Mouse (Mus musculus): ENCODE results near the gene Filip1l.

The Filip1l gene

GRCm38 (mm10) chr16:57525046-57525445 is 172.2 kb downstream of the Filip1l start:
- in situ Hi-C loops (cut with MboI; ENCODE audit: low sequenced_read_pairs) = no loop called here

GRCm38 (mm10) chr16:57525476-57525875 is 172.6 kb downstream of the Filip1l start:
- in situ Hi-C loops (cut with MboI; ENCODE audit: low sequenced_read_pairs) = no loop called here

- in situ Hi-C loops (cut with MboI; ENCODE audit: low sequenced_read_pairs) = no loop called here
These were observed 174.0 kb downstream of the Filip1l start for GRCm38 (mm10) chr16:57526893-57527292.

- in situ Hi-C loops (cut with MboI; ENCODE audit: low sequenced_read_pairs) = no loop called here
These were observed 175.6 kb downstream of the Filip1l start for GRCm38 (mm10) chr16:57528457-57528856.

- in situ Hi-C loops (cut with MboI; ENCODE audit: low sequenced_read_pairs) = no loop called here
These were observed 177.7 kb downstream of the Filip1l start for GRCm38 (mm10) chr16:57530547-57530946.

DNA sequence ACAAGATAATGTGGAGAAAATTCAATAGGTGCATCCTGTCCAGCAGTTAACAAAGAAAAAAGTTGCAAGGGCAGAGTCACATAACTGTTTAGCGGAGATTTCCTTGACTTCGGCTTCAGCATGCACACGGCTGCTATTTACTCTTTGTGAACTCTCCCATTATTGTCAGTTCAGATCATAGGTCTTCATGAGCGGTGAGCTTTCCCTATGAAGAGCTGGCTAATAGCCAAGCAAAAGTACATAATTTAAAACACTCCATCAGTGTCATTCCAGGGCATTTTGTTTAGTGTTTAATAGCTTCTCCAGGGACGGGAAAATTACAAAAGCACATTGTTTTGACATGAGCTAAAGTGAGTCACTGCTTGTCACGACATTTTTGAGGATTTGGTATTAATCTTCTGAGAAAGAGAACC is 179.2 kb downstream of the Filip1l start:
- in situ Hi-C loops (cut with MboI; ENCODE audit: low sequenced_read_pairs) = no loop called here

- in situ Hi-C loops (cut with MboI; ENCODE audit: low sequenced_read_pairs) = no loop called here
These were observed 181.5 kb downstream of the Filip1l start for GRCm38 (mm10) chr16:57534365-57534764.

- in situ Hi-C loops (cut with MboI; ENCODE audit: low sequenced_read_pairs) = no loop called here
These were observed 181.9 kb downstream of the Filip1l start for GRCm38 (mm10) chr16:57534811-57535210.

DNA sequence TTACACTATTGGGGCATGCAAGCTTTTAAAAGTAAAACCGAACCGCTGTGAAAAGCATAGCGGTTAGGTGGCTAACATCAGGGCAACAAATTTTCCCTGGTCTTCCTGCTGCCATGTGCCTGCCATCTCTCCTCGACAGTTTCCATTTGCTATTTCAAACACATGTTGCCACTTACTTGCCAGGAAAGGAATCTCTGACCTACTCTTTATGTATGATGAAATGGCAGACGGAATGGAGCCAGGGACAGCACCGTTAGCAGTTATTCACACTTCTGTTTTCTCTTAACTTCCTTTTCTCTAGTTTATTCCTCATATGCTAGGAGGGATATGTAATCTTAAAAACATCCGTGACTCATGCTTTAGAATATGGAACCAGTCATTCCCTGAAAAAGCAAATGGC is 183.6 kb downstream of the Filip1l start:
- in situ Hi-C loops (cut with MboI; ENCODE audit: low sequenced_read_pairs) = no loop called here

GRCm38 (mm10) chr16:57543243-57543642 is 190.3 kb downstream of the Filip1l start:
- in situ Hi-C loops (cut with MboI; ENCODE audit: low sequenced_read_pairs) = no loop called here

- in situ Hi-C loops (cut with MboI; ENCODE audit: low sequenced_read_pairs) = no loop called here
These were observed 191.5 kb downstream of the Filip1l start for GRCm38 (mm10) chr16:57544441-57544840.

DNA sequence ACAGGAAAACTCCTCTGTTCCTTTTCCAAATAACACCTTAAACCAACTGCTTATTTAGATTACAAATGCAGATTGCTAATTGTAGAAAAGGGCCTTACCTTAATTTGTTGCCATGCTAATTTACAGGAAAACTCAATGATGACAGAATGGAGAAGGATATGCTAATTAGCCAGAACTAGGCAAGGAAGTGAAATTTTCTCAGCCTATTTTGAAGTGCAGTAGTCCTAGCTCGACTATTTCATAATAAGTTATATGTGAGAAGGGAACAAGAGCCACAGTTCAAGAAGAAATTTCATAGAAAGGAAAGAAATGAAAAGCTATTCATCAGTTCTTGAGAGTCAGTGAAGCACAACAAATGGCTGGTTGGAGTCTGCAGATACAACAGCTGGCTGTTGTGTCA is 193.5 kb downstream of the Filip1l start:
- in situ Hi-C loops (cut with MboI; ENCODE audit: low sequenced_read_pairs) = no loop called here

DNA sequence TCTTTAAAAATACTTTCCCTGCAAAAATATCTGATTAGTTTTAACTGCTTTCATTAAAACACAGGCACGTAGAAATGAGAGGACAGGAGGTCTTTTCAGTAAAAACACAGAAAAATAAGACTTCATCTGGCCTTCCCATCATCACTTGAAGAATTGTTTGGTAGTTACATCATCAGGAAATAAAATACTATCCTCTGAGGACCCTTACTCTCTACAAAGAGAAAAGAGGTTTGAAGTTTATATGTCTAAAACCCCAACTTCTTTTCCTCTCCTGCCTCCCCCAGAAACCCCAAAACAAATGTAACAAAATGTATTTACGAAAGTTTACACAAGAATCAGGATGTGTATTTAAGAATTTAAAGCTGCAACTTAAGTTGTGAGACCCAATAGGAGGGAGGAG is 195.7 kb downstream of the Filip1l start:
- in situ Hi-C loops (cut with MboI; ENCODE audit: low sequenced_read_pairs) = no loop called here

DNA sequence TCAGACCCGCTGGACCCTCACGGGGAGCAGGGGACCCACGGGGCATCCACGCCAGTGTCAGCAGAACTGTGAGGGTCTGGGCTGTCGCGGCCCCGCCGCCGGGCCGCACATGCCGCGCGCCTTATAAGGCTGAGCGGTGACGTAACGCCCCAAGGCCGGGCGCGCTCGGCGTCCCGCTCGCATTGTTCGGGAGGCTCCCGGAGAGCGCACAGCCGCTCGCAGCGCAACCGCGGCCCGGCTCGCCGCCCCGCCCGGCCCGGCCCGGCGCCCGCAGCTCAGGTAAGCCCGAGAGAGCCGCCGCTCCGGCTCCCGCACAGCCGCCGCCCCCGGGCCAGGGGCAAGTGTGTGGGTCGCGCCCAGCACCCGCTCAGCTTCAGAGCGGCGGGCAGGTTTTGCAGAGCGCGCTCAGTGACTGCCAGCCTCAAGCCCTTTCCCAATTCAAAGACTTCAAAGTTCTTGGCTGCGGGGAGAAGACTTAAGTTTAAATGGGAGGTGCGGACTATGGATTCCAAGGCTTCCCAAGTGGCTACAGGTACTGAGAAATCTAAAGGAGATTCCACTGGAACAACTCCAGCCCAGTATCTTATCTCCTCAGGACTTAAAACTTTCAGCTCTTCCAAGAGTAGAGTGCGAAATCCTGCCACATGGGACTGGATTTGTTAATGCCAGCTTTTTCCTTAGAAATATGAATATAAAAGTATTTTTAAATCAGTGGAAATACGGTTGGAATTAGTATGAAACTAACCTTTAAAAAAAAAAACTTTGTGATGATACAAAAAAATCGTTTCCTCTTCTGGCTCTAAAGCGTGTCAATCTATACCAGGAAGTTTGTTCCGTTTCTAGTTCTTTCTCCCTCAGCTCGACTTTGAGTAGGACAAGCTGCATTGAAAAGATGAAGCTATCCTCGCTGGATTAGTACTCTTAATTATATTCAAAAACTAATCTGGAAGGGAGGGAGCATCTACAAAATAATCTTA is 196.5 kb downstream of the Filip1l start:
- in situ Hi-C loops (cut with MboI; ENCODE audit: low sequenced_read_pairs) = no loop called here

GRCm38 (mm10) chr16:57550088-57550487 is 197.2 kb downstream of the Filip1l start:
- in situ Hi-C loops (cut with MboI; ENCODE audit: low sequenced_read_pairs) = no loop called here

DNA sequence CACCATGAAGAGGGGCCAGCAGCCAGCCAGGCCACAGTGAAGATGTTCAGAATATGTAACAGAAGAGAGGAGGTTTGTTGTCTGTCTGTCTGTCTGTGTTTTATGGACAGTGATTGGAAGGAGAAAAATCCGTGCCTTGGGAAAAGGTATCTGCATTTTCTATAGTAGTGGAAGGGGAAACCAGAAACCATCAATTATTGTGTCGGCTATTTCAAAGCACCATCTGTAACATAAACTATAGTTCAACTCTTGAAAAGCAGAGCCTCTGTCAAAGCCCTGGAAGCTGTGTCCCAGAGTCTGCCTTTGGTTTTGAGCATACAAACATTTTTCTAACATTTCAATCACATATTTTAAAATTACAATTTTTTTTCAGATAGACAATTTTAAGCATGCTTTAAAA is 197.9 kb downstream of the Filip1l start:
- in situ Hi-C loops (cut with MboI; ENCODE audit: low sequenced_read_pairs) = no loop called here

GRCm38 (mm10) chr16:57551617-57552016 is 198.7 kb downstream of the Filip1l start:
- in situ Hi-C loops (cut with MboI; ENCODE audit: low sequenced_read_pairs) = no loop called here

- in situ Hi-C loops (cut with MboI; ENCODE audit: low sequenced_read_pairs) = no loop called here
These were observed 199.8 kb downstream of the Filip1l start for GRCm38 (mm10) chr16:57552709-57553108.

DNA sequence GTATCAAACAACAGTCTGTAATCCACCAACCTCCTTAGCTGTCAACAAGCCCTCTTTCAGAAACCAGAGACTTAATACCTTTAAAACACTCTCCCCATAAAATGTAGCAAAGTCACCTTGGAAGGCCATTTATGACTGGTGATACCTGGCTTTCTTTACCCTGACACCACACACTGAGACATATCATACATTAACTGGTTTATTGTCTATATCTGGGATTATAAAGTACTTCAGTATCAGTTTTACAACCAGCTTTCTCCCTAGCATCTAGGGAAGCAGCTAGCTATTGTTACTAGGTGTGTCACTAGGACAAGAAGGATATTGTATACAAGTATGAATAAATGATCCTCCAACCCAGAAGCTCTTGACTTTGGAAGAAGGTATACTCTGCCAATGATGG is 200.3 kb downstream of the Filip1l start:
- in situ Hi-C loops (cut with MboI; ENCODE audit: low sequenced_read_pairs) = no loop called here

DNA sequence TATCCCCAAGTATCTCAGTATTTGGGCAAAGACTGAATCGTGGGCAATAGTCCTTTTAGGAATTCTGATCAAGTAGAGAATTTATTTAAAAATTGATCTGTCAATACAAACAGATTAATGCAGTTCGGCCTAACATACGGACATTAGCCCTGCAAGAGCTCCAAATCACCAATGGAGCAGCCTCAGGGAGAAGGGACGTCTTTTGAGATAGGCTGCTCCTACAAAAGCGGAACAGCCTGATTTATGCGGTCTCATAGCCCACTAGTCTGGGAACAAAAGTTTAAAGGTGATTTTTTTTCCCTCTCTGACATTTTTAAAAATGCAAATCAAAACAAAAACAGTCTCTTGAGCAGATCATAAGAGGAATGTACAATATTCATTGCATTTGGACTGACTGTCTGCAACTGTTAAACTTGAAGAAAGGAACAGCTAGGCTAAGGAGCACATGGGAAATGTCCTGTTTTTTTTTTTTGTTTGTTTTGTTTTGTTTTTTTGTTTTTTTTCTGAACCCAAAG is 202.1 kb downstream of the Filip1l start:
- in situ Hi-C loops (cut with MboI; ENCODE audit: low sequenced_read_pairs) = no loop called here

GRCm38 (mm10) chr16:57555667-57556066 is 202.8 kb downstream of the Filip1l start:
- in situ Hi-C loops (cut with MboI; ENCODE audit: low sequenced_read_pairs) = no loop called here

- in situ Hi-C loops (cut with MboI; ENCODE audit: low sequenced_read_pairs) = no loop called here
These were observed 203.4 kb downstream of the Filip1l start for GRCm38 (mm10) chr16:57556244-57556643.
